Mouse (Mus musculus) megakaryocyte-erythroid progenitor cell, adult 5-6 weeks (primary cell): ENCODE data around the gene Tmed4. TPM values are rescaled to one million over a fixed set of nuclear protein-coding genes. Genes with fewer than 3 reads are reported as not detected.
A peak's percentile ranks its signal among the peaks of the same experiment; 100 is the strongest.
"Not testable (repeated sequence)": the region's sequence is repeated elsewhere in the genome, so short reads cannot be mapped to it uniquely, and the experiment has no call there.

Source experiments
- ATAC-seq: replicated peaks from 2 replicates; pipeline ENCODE4 v1.8.0; 2016; ENCODE audit warnings: mild to moderate bottlenecking, inconsistent platforms; ENCODE audit not compliant: severe bottlenecking, poor library complexity, low FRiP score, low TSS enrichment
- total RNA-seq, 2 experiments: library from RNA; stranded (forward) in 1 of 2; stranded (reverse) in 1 of 2; fragments of 200-1000, 215-1000 nt in 1 of 2; fragments of >200 nt in 1 of 2; fragmentation: Nextera tagmentation in 1 of 2; gene quantifications; 2 replicates each; pipeline ENCODE4 v1.2.3; 2014 to 2017

The Tmed4 gene
- total RNA-seq, 2 experiments from 2014 or later, result 25.3 to 35.5 TPM

- ATAC-seq, result no peak
These were observed 1.8 kb upstream of the Tmed4 start for GRCm38 (mm10) chr11:6276466-6276865.

GRCm38 (mm10) chr11:6275094-6275484 lies 419 bp upstream of the Tmed4 start:
- no peak; the same call in 1 of the 2 replicates for ATAC-seq

GRCm38 (mm10) chr11:6273607-6274006 lies 1.1 kb downstream of the Tmed4 start:
- ATAC-seq, result no peak

GRCm38 (mm10) chr11:6267320-6268254 lies 7.1 kb downstream of the Tmed4 start, which contains the start of gene Ddx56:
Gene Ddx56 (minus strand): TSS chr11:6267772.
- peak; percentile 92 for ATAC-seq

GRCm38 (mm10) chr11:6266621-6267020 lies 8.0 kb downstream of the Tmed4 start:
- no peak for ATAC-seq

- peak; percentile 72 for ATAC-seq
These were observed 13.1 kb downstream of the Tmed4 start for GRCm38 (mm10) chr11:6261434-6262082.

DNA sequence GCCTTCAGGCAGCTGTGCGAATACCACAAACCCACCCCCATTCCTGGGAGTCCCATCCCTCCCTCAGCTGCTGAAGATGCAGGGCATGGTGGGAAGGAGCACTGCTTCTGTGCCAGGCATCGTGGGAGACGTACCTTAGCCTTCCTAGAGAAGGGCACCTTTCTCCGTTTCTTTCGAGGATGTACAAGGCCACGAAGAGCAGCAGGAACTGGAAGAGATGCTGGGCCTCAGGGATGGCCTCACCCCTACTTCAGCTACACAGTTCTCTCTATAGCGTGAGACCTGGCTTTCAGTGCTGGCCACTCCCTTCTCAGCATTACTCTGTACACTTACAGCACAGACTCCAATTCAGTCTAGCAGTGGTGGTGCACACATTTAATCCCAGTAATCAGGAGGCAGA lies 15.3 kb downstream of the Tmed4 start:
- no peak for ATAC-seq

- peak; percentile 40 for ATAC-seq
These were observed 18.1 kb downstream of the Tmed4 start for GRCm38 (mm10) chr11:6256490-6257072.

DNA sequence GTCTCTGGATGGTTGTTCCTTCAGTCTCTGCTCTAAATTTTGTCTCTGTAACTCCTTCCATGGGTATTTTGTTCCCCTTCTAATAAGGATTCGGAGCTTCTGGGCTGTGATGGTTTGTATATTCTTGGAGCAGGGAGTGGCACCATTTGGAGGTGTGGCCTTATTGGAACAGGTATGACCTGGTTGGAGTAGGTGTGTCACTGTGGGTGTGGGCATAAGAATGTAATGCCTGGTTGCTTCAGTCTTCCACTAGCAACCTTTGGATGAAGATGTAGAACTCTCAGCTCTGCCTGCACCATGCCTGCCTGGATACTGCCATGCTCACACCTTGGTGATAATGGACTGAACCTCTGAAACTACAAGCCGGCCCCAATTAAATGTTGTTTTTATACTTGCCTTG lies 20.1 kb downstream of the Tmed4 start:
- not testable (repeated sequence) for ATAC-seq

- ATAC-seq, result no peak
These were observed 21.8 kb downstream of the Tmed4 start for GRCm38 (mm10) chr11:6252824-6253223.

- ATAC-seq, result no peak
These were observed 22.4 kb downstream of the Tmed4 start for GRCm38 (mm10) chr11:6252248-6252647.

DNA sequence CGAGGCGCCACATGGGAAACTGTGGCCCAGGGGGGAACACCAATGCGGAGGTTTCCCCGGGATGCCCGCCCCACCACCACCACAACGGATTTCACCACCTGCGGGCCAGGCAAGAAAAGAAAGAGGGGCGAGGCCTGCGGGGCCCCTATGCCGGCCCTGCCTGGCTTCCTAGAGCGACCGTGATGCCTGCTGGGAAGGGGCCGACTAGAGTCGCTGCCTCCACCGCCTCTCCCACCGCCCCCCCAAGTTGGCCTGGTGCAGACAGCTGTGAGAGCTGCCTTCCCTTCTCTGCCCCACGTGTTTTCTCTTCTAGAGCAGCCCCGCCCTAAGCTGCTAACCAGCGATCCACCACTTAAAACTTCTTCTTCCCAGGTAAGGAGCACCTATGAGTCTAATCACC lies 30.0 kb downstream of the Tmed4 start:
- ATAC-seq, result no peak

GRCm38 (mm10) chr11:6233025-6233424 lies 41.6 kb downstream of the Tmed4 start:
- no peak for ATAC-seq

DNA sequence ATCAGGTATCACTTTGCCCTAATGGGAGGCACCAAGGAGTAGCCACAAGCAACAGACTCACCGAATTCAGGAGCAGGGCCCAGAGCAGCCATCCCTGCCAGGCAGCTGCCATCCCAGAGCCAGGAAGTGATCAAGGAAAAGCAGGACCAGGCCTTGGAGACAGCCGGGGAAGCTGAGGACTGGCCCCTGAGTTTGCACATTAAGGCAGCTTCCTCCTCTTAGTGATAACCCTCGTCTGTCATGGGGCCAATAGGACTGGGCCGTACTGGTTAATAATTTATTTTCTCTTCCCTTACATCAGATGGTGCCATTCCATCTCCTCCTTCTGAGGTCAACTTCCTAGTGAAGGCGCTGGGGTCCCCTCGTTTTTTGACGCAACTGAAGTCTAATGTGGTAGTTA lies 44.7 kb downstream of the Tmed4 start, which contains the start of gene Npc1l1:
Gene Npc1l1 (minus strand): TSS at position 132 of the 400 bp plus-strand sequence.
- ATAC-seq, result no peak

GRCm38 (mm10) chr11:6224541-6225229 lies 50.0 kb downstream of the Tmed4 start:
- ATAC-seq, result no peak

- ATAC-seq, result no peak
These were observed 52.5 kb downstream of the Tmed4 start for GRCm38 (mm10) chr11:6222187-6222586.
